Mouse (Mus musculus) c-Kit-positive CD71-positive TER-119-positive erythroid progenitor cells, embryonic 14.5 days (primary cell): ENCODE data around the gene Galnt9.
A peak's percentile ranks its signal among the peaks of the same experiment; 100 is the strongest.

Experiments used
- DNase-seq: peaks from one replicate; pipeline ENCODE4 v3.0.0-alpha.2; 2013; ENCODE audit warnings: low spot score

Galnt9 gene

DNA sequence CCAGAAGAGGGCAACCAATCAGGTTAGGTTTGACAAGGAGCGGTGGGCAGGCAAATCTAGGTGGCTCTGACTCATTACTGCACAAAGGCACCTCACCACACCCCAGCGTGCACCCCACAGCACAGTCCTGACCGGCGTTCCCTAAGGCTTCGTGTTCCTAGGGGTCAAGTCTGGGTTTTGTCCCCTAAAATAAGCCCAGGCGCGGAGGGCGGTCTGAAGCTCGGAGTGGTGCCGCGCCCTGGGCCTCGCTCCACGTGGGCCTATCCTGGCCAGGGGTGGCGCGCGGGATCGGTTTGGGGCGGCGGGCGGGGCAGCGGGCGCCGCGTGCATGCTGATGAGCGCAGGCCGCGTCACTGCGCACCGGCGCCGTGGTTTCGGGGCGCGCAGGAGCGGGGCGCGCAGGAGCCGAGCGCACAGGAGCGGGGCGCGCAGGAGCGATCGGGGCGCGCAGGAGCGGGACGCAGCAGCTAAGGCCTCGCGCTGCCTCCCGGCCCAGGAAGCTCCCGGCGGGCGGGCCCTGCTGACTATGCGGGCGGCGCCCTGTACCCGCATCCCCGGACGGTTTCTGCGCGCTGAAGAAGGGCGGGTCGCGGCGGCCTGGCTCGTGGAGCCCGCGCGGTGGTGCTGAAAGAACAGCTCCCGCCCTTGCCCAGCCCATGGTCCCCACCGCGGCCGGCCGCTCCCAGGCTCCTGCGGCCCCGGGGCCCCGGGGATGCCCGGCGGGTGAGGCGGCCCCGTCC lies at the start of gene Galnt9:
TSS of gene Galnt9 (plus strand) at position 405 of the 740 bp plus-strand sequence.
- peak; percentile 8 for DNase-seq

DNA sequence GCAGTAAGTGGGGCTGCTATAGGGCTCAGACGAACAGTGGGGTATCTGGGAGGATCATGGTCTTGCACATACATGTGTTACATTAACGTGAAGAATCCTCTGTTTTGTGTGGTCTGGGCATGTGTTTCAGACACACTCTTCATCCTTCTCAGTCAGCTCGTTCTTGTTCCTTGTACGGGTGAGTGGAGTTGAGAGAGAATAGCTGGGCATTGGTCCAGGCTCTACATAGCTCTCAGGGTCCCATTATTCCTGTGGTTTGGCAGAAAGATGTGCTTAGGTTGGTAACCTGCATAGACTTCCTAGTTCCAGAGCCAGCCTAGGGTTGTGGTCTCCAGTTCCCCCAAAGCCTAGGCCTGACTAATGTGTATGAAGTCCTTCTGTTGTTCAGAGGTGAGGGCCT lies 49.8 kb upstream of the Galnt9 start:
- no peak for DNase-seq

DNA sequence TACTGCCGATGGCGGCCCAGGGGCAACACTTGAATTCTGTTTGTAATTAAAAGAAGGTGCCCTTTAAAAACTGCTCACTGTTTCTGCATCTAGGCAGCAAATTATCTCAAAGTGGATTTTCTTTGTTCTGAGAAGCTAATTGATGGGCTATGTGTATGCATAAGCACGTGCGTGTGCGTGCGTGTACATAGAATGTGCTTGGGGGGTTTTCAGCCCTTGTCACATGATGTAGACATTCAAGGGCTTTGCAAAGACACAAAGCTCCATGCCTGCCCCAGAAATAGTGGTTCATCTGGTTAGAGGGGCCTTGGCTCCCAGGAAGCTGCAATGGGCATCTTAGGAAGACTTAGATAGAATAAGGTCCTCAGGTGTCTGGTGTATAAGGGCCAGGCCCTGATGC lies 49.1 kb upstream of the Galnt9 start:
- no peak for DNase-seq

GRCm38 (mm10) chr5:110497556-110497955 lies 46.6 kb upstream of the Galnt9 start:
- no peak for DNase-seq

- DNase-seq: no peak
Observed at GRCm38 (mm10) chr5:110498071-110498470, 46.1 kb upstream of the Galnt9 start.

DNA sequence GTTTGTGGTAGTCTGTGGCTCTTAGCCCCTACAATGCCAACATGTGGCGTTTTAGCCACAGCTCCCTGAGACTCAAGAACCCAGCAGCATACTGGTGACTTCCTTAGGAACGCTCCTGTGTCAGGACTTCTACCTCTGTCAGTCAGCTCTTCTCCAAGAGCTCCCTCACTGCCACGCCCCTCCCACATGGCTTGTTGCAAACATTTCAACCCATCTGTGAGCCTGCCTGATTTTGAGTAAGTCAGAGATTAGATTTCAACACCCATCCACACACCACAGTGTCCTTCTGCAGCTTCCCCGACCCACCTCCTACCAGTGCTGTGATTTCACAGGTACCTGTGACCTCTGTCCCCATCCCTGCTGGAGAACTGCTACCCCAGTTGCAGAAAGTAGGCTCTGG lies 43.9 kb upstream of the Galnt9 start:
- no peak for DNase-seq

DNA sequence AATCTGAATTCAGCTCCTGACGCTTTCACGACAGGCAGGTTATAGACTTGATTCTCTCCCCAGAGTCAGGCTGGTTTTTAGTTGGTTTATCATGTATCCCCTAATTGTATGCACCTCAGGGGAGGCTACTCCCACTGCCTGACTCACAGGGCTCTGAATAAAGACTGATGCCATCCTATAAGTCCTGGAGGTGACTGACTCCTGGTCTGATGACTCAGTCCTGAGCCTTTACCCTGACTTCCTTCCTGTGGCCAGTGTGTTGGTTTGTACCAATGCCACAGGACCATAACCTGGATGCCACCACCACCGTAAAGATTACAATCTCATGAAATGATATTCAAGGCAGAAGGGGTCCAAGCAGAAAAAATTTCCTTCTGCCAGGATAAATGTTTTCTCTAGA lies 40.8 kb upstream of the Galnt9 start:
- DNase-seq: no peak

DNA sequence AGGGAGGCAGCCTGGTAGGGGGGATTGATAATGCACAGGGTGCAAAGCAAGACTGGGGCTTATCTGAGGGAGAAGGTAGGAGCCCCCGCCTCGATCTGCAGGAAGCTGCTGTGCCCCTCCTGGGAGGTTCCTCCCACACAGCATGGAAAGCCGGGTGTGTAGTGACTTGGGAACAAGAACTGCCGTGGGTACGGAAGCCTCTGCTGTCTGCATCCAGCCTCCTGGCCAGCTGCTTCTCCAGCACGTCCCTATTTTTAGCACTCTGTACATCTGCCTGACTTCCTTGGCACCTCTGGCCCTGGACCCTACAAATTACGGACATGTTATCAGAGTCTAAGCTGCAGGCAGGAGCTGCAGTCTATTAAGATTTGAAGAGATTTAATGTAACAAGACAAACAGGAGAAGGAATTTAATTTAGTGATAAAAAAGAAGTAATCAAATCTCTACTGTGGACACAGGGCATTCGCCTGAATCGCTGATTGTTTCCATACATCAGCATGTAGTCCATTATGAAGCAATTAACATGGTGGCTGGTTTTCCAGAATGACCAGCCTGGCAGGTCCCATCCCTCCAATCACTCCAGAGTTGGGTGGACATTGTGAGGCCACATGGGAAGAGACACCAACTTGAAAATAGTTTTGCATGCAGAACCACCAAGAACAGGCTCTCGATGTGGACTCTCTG lies 38.4 kb upstream of the Galnt9 start:
- DNase-seq: no peak

GRCm38 (mm10) chr5:110506295-110506616 lies 37.9 kb upstream of the Galnt9 start:
- no peak for DNase-seq

GRCm38 (mm10) chr5:110506856-110507255 lies 37.3 kb upstream of the Galnt9 start:
- DNase-seq: no peak

DNA sequence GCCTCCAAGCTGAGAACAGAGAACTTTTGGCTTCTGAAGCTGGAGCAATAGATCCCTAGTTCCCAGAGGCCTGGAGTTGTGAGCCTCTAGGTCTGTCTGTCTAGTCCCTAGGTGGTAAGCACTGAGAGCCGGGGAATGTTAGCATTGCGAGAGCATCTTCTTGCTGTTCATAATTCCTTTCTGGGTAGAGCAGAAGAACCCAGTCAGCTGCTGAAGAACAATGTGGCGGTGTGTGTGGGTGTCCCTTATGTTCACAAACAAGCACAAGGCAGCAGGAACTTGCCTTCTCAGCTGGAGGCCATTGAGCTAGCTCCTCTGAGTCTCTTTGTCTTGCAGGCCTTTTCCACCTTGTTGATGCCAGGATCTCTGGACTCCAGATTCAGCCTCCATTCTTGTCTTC lies 36.2 kb upstream of the Galnt9 start:
- DNase-seq: no peak

DNA sequence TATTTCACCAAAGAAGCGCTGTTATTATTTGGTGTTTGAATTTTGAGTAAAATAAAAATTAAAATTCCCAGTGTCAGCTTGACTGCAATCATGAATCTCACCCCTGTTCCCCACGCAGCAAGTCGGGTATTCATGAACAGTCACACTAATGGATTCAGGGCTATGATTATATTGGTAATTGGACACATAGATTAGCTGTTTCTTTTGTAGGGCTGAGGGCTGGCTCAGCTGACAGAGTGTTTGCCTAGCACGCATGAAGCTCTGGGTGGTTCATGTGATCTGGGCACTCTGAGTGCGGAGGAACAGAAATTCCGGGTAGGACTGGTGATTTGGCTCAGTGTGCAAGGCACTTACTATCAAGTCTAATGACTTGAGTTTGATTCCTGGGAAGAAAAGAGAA lies 33.8 kb upstream of the Galnt9 start:
- DNase-seq: no peak

DNA sequence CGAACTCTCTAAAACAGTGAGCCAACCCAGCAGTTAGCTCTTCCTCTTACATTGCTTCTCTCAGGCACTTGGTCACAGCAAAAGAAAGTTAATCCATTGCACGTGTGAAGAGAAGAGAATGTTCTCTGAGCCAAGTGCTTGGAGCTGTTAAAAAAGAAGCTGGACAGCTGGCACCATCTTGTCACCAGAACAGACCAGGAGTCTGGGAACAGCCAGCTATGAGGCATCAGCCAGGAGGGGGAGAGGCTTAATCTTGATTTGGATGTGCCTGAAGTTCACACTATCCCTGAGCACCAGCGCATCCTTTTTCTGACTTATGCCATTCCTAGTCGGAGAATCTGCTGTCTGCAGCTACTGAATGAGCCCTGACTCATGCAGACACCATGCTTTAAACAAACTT lies 30.4 kb upstream of the Galnt9 start:
- no peak for DNase-seq

- DNase-seq: no peak
Observed at GRCm38 (mm10) chr5:110514694-110515093, 29.5 kb upstream of the Galnt9 start.

DNA sequence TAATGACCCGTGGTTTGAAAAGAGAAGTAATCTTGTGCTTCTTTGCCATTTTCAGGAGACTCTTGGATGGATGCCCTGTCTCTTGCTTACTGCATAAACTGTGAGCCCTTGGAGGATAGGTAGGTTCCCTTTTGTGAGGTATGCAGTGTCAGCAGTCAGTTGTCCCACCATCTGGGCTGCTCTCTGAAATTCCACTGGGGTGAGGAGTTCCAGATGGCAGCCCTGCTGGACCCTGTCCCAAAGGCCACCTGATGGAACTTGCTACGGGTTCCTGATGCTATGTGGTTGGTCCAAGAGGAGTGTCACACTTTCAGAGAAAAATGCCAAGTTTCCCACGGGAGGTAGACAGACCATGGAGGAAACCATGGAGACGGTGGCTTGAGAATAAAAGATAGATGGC lies 27.8 kb upstream of the Galnt9 start:
- DNase-seq: no peak

DNA sequence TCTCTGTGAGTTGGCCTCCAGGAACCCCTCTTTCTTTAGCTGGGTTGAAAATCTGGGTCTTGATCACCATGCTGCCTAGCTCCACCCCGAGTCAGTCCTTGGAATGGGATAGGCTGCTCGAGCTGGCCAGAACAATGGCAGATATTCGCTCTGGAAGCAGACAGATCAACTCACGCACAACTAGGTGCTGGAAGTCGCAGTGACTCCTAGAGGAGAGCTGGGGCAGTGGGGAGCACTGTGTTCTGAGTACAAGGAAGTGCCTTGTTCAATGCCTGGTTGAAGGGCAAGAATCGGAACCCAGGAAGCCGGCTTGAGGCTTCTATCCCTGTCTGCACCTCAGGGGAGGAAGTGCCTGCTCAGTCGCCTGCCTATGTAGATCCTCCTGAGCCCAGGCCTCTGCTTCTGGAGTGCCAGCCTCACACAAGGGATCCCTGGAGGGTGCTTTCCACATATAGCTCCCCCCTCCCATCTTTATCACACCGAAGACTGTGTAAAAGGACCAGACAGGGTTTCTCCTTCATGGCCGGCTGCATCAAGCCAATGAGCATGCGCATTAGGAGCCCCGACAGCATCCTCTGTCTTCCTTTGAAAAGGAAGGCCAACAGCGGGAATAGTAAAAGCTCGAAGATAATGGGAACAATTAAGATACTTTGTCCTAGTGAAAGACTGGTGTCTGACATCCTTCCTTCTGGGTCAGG lies 25.9 kb upstream of the Galnt9 start:
- no peak for DNase-seq

GRCm38 (mm10) chr5:110520974-110521373 lies 23.2 kb upstream of the Galnt9 start:
- DNase-seq: no peak

DNA sequence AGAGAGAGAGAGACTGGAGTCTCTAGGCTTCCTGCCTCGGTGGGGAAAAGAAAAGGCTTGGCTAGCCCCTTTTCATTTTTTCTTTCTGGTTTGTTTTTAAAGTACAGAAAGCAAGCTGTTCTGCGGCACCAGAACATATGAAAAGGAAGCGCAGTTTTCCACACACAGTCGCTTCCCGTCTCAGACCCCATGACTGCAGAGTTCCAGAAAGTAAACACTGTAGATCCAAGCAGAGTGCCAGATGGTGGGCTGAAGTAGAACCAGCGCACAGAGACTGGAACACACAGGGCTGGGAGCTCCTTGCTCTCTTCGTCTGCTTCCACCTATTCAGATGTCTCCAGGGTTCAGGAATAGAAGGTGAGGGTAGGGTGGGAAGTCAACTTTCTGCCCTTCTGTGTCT lies 22.3 kb upstream of the Galnt9 start:
- no peak for DNase-seq

DNA sequence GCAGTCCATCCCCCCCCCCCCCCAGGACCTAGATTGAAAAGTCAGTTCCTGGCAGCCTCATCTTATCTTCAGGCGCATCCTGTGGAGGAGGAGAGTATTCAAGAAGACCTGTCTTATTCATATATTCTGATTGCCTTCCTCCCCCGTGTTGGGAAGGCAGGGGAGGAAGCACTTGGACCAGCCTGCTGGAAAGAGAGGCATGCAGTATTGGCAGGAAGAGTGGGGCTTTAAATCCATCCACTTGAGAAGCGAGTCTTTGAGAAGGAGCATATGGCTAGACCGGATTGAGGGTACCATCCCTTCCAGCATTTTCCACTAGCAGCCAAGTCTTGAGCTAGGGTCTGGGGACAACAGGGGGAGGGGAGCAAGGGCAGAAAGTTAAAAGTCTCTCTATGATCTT lies 20.9 kb upstream of the Galnt9 start:
- DNase-seq: no peak

DNA sequence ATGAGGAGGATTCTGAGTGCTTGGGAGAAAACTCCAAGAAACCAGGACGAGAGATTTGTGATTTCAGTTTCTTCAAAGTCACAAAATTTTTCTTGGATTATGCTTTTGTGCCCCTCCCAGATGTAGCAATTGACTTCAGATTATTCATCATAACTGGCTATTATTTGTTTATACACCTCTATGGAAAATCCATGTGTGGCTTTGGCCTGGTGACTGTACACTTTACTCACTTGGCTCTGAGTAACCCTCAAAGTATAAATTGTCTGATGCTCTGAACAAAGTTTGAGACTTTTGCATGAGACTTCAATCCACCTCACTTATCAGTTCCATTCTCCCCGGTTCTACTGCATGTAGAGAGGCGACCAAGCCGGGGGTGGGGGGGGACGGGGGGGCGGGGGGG lies 18.5 kb upstream of the Galnt9 start:
- DNase-seq: no peak

DNA sequence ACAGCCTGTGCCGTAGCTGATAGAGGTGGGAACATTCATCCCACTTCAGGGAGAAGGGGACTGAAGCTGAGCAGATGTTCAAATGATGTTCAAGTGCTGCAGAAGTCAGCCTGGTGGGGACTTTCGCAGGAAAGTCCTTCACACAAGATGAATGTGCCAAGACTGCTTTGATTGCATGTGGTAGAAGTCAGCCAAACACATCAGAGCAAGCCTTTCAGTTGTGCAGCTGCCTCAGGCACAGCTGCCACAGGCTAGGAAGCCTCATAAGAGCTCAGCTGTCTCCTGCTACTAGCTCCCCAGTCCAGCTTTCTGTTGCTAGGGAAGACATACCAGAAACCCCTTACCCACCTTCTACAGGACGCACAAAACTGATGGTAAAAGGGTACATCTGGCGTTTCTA lies 17.6 kb upstream of the Galnt9 start:
- no peak for DNase-seq

DNA sequence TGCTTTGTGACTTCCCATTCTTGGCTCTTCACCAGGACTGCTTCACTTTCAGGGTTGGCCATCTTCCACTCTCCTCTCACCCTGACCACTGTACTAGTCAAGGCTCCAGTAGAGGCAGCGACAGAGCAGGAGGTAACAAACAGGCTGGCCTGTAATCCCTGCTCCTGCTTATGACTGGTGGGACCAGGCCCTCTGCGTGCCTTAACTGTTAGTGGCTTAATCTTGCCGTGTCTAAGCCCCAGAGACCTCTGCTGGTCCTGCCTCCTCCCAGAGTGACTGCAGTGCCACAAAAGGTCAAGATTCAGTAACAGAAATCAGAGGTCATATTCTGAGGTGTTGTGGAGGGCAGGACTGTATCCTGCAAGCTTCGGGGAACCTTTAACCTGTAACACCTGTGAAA lies 13.1 kb upstream of the Galnt9 start:
- no peak for DNase-seq

DNA sequence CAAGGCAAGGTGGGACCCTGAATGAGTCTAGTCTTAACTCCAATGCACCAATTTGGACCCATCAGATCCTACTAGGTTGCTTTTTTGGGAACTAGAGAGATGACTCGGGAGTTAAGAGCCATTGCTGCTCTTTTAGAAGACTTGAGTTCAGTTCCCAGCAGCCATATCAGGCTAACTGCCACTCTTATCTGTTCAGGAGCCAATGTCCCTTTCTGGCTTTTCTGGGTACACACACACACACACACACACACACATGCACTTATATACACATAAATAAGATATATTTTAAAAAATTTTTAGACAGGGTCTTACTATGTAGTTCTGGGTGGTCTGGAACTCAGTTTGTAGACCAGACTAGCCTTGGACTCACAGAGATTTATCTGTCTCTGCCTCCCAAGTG lies 9.8 kb upstream of the Galnt9 start:
- no peak for DNase-seq

GRCm38 (mm10) chr5:110535964-110536363 lies 8.2 kb upstream of the Galnt9 start:
- no peak for DNase-seq
